27 mouse cellular contexts compared by ENCODE assay signal in the genomic region with DNA sequence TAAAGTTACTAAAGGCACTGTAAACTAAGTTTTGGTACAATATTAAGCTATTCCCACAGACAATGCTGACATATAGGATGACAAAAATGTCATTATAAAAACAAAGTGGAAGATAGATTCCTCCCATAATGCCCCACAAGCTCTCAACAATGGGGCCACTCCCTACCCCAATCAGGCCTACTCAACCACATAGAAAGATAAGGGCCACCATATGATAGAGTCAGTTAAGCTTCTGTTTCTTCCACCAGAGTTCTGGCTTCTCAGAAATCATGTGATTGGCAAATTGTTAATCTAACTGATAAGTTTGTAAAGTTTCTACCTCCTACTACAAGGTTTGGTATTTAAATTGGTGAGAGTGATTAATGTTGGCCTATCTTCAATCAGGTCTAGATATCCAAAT.
"Had no signal": no experiment of that assay in that cellular context is flagged by ENCODE, and none has a peak within 500 bp of the region (broad histone marks: within the 10 kb centered on the region; RNA-seq: fewer than 3 reads in every experiment).

No protein-coding gene starts in this region.

- H3K9me3 ChIP-seq: embryonic facial prominence, embryonic 10.5 days; embryonic facial prominence, embryonic 12.5 days; embryonic facial prominence, embryonic 13.5 days; embryonic facial prominence, embryonic 15.5 days; forebrain, embryonic 10.5 days; forebrain, embryonic 12.5 days; forebrain, embryonic 13.5 days; forebrain, embryonic 15.5 days had no signal

- ATAC-seq: forebrain, embryonic 13.5 days; forebrain, embryonic 14.5 days; forebrain, embryonic 15.5 days; forebrain, embryonic 16.5 days; forebrain, postnatal 0 days had no signal

- H3K9ac ChIP-seq: embryonic facial prominence, embryonic 12.5 days; embryonic facial prominence, embryonic 13.5 days; embryonic facial prominence, embryonic 15.5 days; forebrain, embryonic 12.5 days; forebrain, embryonic 13.5 days; forebrain, embryonic 15.5 days; forebrain, postnatal 0 days had no signal

- H3K4me3 ChIP-seq: embryonic facial prominence, embryonic 10.5 days; embryonic facial prominence, embryonic 12.5 days; embryonic facial prominence, embryonic 13.5 days; embryonic facial prominence, embryonic 15.5 days; erythroblast, embryonic 14.5 days; forebrain, embryonic 10.5 days; forebrain, embryonic 12.5 days; forebrain, embryonic 13.5 days; forebrain, embryonic 15.5 days; gastrocnemius, adult 2 months; heart, adult 2 months had no signal

- DNase-seq: cerebellum, adult 9-10 months; cerebellum, adult 9-11 months; cerebellum, postnatal 10 days; cerebellum, postnatal 14 days; cerebellum, postnatal 25 days; cerebellum, postnatal 36 days; embryo, embryonic 11 days; forebrain, postnatal 0 days; gastrocnemius, adult 2 months; gastrocnemius, postnatal 10 days; gastrocnemius, postnatal 14 days; gastrocnemius, postnatal 25 days; gastrocnemius, postnatal 36 days; heart, adult 11 months; heart, adult 18-20 months; heart, adult 2 months had no signal

- H3K27ac ChIP-seq: embryonic facial prominence, embryonic 10.5 days; embryonic facial prominence, embryonic 12.5 days; embryonic facial prominence, embryonic 13.5 days; embryonic facial prominence, embryonic 15.5 days; forebrain, embryonic 10.5 days; forebrain, embryonic 12.5 days; forebrain, embryonic 13.5 days; forebrain, embryonic 15.5 days; gastrocnemius, adult 2 months; heart, adult 2 months had no signal

- H3K36me3 ChIP-seq: embryonic facial prominence, embryonic 10.5 days; embryonic facial prominence, embryonic 12.5 days; embryonic facial prominence, embryonic 13.5 days; embryonic facial prominence, embryonic 15.5 days; forebrain, embryonic 10.5 days; forebrain, embryonic 12.5 days; forebrain, embryonic 15.5 days had no signal

- H3K4me1 ChIP-seq: embryonic facial prominence, embryonic 10.5 days; embryonic facial prominence, embryonic 12.5 days; embryonic facial prominence, embryonic 13.5 days; embryonic facial prominence, embryonic 15.5 days; forebrain, embryonic 10.5 days; forebrain, embryonic 12.5 days; forebrain, embryonic 13.5 days; forebrain, embryonic 15.5 days had no signal

- H3K27me3 ChIP-seq: embryonic facial prominence, embryonic 12.5 days; embryonic facial prominence, embryonic 13.5 days; embryonic facial prominence, embryonic 15.5 days; forebrain, embryonic 12.5 days; forebrain, embryonic 13.5 days; forebrain, embryonic 15.5 days had no signal
